In the genomic region with DNA sequence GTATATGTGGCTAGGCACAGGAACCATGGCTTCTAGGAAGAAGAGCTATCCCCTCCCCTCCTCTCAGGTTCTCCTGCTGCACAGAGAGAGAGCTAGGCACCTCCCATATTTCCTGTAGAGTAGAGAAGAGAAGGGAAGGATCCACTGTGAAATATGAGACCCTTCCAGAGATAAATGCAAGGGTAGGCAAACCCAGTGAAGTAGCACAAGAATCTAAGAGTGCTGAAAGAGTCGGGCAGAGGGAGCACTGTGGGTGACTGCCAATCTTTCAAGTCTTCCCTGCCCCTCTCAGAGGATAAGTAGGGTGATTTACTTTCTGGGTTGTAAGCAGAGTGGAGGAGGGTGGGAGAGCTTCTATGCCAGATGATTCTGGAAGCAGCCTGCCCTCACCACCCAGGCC, we compare ENCODE assay signal across 22 mouse cellular contexts.
A peak's percentile ranks its signal among the peaks of the same experiment; 100 is the strongest.
DNase-seq lines count a peak whose midpoint lies in the region; ATAC-seq and TF ChIP-seq lines count a peak whose summit lies in the region.
"Had no signal": no experiment of that assay in that cellular context is flagged by ENCODE, and none has a peak within 500 bp of the region (broad histone marks: within the 10 kb centered on the region; RNA-seq: fewer than 3 reads in every experiment).

No protein-coding gene starts in this region.

- TF ChIP-seq CTCF in kidney, postnatal 0 days (IDR thresholded peaks at IDR 0.05; ENCODE audit: low read depth): no peak

- intact Hi-C loops in heart, postnatal 25 days (cut with DNase I): no loop called here

- no peak overlapping the region for H3K9ac ChIP-seq in heart, embryonic 13.5 days
- no peak overlapping the region for H3K9ac ChIP-seq in kidney, postnatal 0 days (ENCODE audit: low read depth, low read length)
- H3K9ac ChIP-seq in forebrain, embryonic 14.5 days (ENCODE audit: low read length): no peak overlapping the region
- H3K9ac ChIP-seq: heart, embryonic 15.5 days; limb, embryonic 12.5 days; liver, embryonic 13.5 days; neural tube, embryonic 15.5 days; stomach, embryonic 15.5 days had no signal

- H3K4me2 ChIP-seq in heart, embryonic 13.5 days: peak overlapping the region; percentile 58; the same call in 1 of the 2 replicates
- no peak overlapping the region for H3K4me2 ChIP-seq in kidney, postnatal 0 days (ENCODE audit: low read length)
- no peak overlapping the region for H3K4me2 ChIP-seq in forebrain, embryonic 14.5 days (ENCODE audit: low read length)
- H3K4me2 ChIP-seq: heart, embryonic 15.5 days; limb, embryonic 12.5 days; liver, embryonic 13.5 days; neural tube, embryonic 15.5 days; stomach, embryonic 15.5 days had no signal

- H3K9me3 ChIP-seq in heart, embryonic 13.5 days: no peaks in the 10 kb centered on the region
- no peaks in the 10 kb centered on the region for H3K9me3 ChIP-seq in kidney, postnatal 0 days (replicated peaks; ENCODE audit: low read length)
- no peaks in the 10 kb centered on the region for H3K9me3 ChIP-seq in forebrain, embryonic 14.5 days (replicated peaks; ENCODE audit: control insufficient read depth, low read length)
- H3K9me3 ChIP-seq: embryonic facial prominence, embryonic 10.5 days; heart, embryonic 15.5 days; limb, embryonic 12.5 days; liver, embryonic 13.5 days; neural tube, embryonic 15.5 days; stomach, embryonic 15.5 days had no signal

- no peaks in the 10 kb centered on the region for H3K27me3 ChIP-seq in heart, embryonic 13.5 days (replicated peaks)
- no peaks in the 10 kb centered on the region for H3K27me3 ChIP-seq in kidney, postnatal 0 days (ENCODE audit: insufficient read depth, low read length)
- no peaks in the 10 kb centered on the region for H3K27me3 ChIP-seq in forebrain, embryonic 14.5 days (replicated peaks; ENCODE audit: control insufficient read depth, insufficient read depth, low read length)
- H3K27me3 ChIP-seq: heart, embryonic 15.5 days; limb, embryonic 12.5 days; liver, embryonic 13.5 days; megakaryocyte, embryonic 14.5 days; neural tube, embryonic 15.5 days; stomach, embryonic 15.5 days had no signal

- H3K4me1 ChIP-seq in heart, embryonic 13.5 days: peaks cover 43% of the 10 kb centered on the region
- peaks cover 23% of the 10 kb centered on the region for H3K4me1 ChIP-seq in kidney, postnatal 0 days (replicated peaks; ENCODE audit: insufficient read depth, low read length)
- H3K4me1 ChIP-seq in forebrain, embryonic 14.5 days (ENCODE audit: control insufficient read depth, insufficient read depth, low read length): peaks cover 31% of the 10 kb centered on the region
- H3K4me1 ChIP-seq: megakaryocyte, embryonic 14.5 days had no signal

- ATAC-seq in heart, embryonic 13.5 days (ENCODE audit: extremely low read depth, insufficient number of reproducible peaks, low FRiP score, low TSS enrichment): no peak
- ATAC-seq in kidney, postnatal 0 days (replicated peaks; ENCODE audit: low FRiP score, low read depth): no peak; the same call in 1 of the 2 replicates
- ATAC-seq in forebrain, embryonic 14.5 days: no peak
- ATAC-seq: intestine, postnatal 0 days; midbrain, embryonic 16.5 days had no signal

- H3K27ac ChIP-seq in heart, embryonic 13.5 days (replicated peaks): peak overlapping the region; percentile 70; the same call in 1 of the 2 replicates
- H3K27ac ChIP-seq in kidney, postnatal 0 days: no peak overlapping the region
- H3K27ac ChIP-seq in forebrain, embryonic 14.5 days (ENCODE audit: low read depth, low read length): peak overlapping the region; percentile 74; the same call in 1 of the 2 replicates
- H3K27ac ChIP-seq: embryonic facial prominence, embryonic 10.5 days; limb, embryonic 12.5 days; liver, embryonic 13.5 days; stomach, embryonic 15.5 days had no signal

- H3K36me3 ChIP-seq in heart, embryonic 13.5 days: no peaks in the 10 kb centered on the region
- no peaks in the 10 kb centered on the region for H3K36me3 ChIP-seq in kidney, postnatal 0 days (ENCODE audit: insufficient read depth, low read length)
- no peaks in the 10 kb centered on the region for H3K36me3 ChIP-seq in forebrain, embryonic 14.5 days (ENCODE audit: control insufficient read depth, insufficient read depth, low read length)
- H3K36me3 ChIP-seq: heart, embryonic 15.5 days; limb, embryonic 12.5 days; liver, embryonic 13.5 days; neural tube, embryonic 15.5 days; stomach, embryonic 15.5 days had no signal

- DNase-seq in heart, postnatal 25 days (ENCODE audit: low spot score): no peak
- DNase-seq in kidney, postnatal 0 days (ENCODE audit: low spot score): peak; percentile 65
- DNase-seq in kidney, postnatal 25 days: no peak
- DNase-seq in 3T3-L1 (ENCODE audit: low read depth, low spot score): peak; percentile 35
- DNase-seq in forebrain, embryonic 14.5 days (ENCODE audit: low spot score): no peak
- no peak for DNase-seq in right cerebral cortex, postnatal 36 days (ENCODE audit: low spot score in 2 of 2)
- DNase-seq: adrenal gland, adult 2 months; cerebellum, adult 2 months; cerebellum, postnatal 36 days; heart, adult 18-20 months; liver, embryonic 13.5 days; lung, postnatal 10 days; right cerebral cortex, postnatal 14 days had no signal

- 24% methylated on average over 1 of the region's 1 CpGs for WGBS in heart, embryonic 13.5 days
- WGBS in kidney, postnatal 0 days: 21% methylated on average over 1 of the region's 1 CpGs
- 76% methylated on average over 1 of the region's 1 CpGs for WGBS in forebrain, embryonic 14.5 days

- H3K4me3 ChIP-seq in heart, embryonic 13.5 days: no peak overlapping the region
- H3K4me3 ChIP-seq in kidney, postnatal 0 days (replicated peaks; ENCODE audit: low read depth, low read length): no peak overlapping the region
- H3K4me3 ChIP-seq in forebrain, embryonic 14.5 days (ENCODE audit: low read depth, low read length): no peak overlapping the region
- H3K4me3 ChIP-seq: embryonic facial prominence, embryonic 10.5 days; heart, embryonic 15.5 days; limb, embryonic 12.5 days; liver, embryonic 13.5 days; megakaryocyte, embryonic 14.5 days; neural tube, embryonic 15.5 days; stomach, embryonic 15.5 days had no signal

Comparison
In these comparisons a context has a peak if more than half of its experiments do, and no peak if none do; other contexts are left out.
1. DNase-seq: peak in kidney, postnatal 0 days (single experiment) and 3T3-L1 (single experiment); none in heart, postnatal 25 days (single experiment), kidney, postnatal 25 days (0 of 2), forebrain, embryonic 14.5 days (single experiment) and right cerebral cortex, postnatal 36 days (0 of 2).